Mouse (Mus musculus): ENCODE results near the gene Galnt7. TPM values are rescaled to one million over a fixed set of nuclear protein-coding genes. Genes with fewer than 3 reads are reported as not detected.

Galnt7 gene
- polyA plus RNA-seq, 1 experiment = 8.9 TPM

DNA sequence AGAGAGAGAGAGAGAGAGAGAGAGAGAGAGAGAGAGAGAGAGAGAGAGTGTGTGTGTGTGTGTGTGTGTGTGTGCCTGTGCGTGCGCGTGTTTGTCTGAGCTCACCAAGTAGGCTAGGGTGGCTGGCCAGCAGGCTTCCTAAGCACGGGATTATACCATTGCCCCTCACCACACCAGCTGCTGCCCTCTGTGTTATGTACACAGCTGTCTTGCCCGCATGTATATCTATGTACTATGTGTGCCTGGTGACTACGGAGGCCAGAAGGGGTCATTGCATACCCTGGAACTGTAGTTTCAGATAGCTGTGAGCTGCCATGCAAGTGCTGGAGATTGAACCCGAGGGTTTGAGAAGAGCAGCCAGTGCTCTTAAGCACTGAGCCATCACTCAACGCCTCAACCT, 22.7 kb downstream of the Galnt7 start:
- DNase-seq (ENCODE audit: extremely low spot score in 1 of 2, low spot score in 1 of 2) = no peak

DNA sequence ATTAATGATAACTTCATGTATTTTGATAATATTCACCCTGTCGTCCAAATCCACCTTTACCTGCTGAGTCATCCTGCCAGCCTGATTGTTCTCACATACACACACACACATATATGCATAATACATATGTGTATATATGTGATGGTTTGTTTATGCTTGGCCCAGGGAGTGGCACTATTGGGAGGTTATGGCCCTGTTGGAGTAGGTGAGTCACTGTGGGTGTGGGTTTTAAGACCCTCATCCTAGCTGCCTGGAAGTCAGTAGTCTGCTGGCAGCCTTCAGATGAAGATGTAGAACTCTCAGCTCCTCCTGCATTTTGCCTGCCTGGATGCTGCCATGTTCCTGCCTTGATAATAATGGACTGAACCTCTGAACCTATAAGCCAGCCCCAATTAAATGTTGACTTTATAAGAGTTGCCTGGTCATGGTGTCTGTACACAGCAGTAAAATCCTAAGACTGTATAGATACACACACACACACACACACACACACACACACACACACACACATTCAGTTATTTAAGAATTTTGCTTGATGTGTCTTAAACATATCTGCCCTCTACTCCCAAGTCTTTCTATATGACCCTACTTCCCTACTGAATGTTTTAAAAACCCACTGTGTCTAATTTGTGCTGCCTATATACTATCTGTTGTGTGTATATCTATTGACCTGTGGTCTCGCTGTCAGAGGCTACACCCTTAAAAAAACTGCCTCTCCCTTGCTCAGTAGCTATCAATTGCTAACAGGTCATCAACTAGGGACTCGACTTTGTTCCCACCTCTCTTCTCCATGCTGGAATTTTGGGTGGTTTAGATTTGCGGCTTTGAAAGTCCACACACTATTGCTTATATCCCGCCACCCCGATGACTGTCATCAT, 23.8 kb downstream of the Galnt7 start:
- no peak for DNase-seq (ENCODE audit: extremely low spot score in 1 of 2, low spot score in 1 of 2)

DNA sequence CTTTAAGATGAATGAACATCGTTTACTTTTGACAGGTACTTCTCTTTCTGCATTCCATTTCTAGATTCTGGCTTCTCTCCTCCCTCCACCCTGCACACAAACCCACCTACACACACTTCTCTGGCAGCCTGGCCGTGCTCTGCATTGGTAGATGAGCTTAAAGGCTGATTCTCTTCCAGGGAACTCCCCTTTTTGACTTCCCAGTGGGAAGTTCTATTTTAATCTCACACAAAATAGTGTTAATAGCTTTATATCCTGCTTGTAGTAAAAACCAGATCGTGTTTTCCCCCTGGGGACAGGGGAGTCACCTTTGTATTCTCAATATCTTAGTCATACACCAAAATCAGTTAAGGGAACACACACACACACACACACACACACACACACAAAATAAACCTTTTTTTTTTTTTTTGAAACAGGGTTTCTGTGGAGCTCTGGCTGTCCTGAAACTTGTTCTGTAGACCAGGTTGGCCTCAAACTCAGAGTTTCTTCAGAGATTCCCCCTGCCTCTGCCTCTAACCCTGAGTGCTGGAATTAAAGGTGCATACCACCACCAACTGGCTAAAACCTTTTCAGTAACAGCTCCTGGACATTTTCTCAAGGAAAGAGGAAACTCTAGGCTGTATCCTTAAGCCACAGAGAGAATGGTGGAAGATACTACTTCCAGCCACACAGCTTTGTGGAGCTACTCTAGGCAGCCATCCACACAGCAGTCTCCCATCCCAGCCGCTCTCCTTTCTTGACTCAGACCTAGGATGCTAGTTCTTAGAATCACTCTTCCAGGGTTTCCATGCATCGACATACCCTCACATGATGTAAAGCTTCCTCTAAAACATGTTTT, 24.7 kb downstream of the Galnt7 start:
- peak; percentile 44 to 61 for DNase-seq (ENCODE audit: extremely low spot score in 1 of 2, low spot score in 1 of 2)

DNA sequence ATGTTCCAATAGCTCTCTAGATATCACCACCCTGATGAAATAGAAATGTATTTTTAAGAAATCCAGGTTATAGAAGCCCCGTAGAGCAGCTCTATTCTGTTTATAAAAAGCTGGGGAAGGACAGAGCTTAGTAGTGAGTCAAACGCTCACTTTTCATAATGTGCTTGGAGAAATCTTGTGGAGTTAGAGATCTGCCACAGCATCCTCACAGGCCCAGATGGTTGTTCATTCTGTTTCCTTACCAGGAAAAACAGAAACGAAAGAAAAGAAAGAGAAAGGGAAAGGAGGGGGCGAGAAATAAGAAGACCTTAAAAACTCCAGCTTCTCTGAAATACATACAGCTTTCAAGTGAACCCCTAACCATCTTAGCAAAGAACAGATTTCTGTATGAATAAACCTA, 28.9 kb downstream of the Galnt7 start:
- peak in 1 of 2 experiments; percentile 24 for DNase-seq (ENCODE audit: extremely low spot score in 1 of 2, low spot score in 1 of 2)

DNA sequence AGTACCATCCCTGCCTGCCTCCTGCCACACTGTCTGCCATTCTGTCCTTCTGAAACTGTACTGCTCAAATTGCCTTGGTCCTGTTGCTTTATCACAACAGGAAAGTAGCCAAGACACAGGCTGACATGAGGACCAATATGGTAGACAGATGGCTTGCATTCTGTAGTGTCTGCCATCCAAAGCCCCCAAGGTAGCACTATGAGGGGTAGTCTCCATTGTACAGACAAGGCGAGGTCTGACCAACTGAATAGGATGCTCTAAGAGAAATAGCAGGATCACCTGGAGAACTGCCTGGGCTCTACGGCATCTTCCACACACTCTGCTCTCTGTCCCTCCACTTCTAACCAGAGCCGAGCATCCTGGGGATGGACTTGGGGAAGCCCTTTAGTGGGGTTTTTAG, 29.8 kb downstream of the Galnt7 start:
- no peak for DNase-seq (ENCODE audit: extremely low spot score in 1 of 2, low spot score in 1 of 2)

DNA sequence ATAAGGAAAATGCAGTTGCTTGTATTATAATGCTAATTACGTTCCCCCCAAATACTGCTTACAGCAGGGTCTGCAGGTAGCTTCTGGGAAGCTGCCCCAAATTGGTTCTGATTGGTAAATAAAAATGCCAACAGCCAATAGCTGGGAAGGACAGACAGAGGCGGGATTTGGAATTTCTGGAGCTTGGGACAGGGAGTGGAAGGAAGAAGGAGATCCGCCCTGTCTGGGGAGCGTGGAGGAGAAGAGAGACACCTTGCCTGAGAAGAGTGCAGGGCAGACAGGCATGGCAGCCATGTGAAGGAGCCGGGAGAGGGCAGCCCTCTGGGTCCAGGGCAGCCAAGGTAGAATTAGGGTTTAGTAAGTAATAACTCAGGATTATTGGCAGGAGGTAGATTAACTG, 35.9 kb downstream of the Galnt7 start:
- DNase-seq (ENCODE audit: extremely low spot score in 1 of 2, low spot score in 1 of 2) = no peak

DNA sequence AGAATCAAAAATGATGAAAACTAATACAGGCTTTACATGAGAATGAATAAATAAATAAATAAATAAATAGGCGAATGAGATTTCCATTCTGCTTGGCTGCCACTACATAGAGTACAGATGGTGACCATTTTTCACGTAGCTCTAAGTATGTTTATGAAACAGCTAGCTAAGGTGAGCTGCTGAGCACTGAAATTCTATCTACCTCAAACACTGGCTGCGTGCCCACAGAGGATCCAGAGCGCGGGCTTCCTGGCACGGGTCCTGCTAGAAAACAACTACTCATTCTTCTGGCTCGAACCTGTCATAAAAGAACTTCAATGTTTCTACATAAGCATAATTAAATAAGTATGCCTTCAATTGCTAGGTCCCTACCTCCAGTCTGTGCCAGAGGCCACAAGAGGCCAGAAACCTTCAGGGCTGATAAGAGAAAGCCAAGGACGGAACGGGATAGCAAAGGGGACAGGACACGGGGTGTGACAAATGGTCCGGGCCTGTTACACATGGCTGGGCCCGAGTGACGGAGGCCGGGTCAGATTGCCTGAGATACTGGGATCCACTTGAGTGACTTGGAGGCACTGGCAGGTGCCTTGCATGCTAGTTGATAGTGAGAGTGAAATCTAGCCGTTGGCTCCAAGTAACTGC, 37.7 kb downstream of the Galnt7 start:
- no peak for DNase-seq (ENCODE audit: extremely low spot score in 1 of 2, low spot score in 1 of 2)

DNA sequence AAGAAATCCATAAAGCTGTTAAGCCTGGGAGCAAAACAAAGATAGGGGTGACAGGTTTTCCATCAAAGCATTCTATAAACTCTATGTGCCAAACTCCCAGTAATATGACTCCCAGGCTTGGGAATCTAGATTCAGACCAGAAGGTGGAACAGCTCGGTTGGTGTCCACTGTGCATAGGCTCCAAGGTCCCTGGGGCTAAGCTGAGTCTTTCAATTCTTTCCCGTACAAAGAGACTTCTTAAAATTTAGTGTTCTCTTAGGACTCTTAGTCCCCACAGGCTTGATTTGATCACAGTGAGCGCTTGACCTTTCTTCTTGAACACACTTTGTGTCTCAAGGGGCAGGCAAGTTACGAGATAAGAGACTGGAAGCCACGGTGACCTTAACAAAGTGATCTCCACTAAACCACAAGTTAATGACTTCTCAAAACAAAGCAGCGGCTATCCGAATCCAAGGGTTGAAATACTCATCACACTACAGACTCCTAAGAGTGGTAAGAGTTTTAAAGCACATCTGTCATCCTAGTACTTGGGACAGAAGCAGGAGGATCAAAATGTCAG, 41.3 kb downstream of the Galnt7 start:
- DNase-seq (ENCODE audit: extremely low spot score in 1 of 2, low spot score in 1 of 2) = no peak

DNA sequence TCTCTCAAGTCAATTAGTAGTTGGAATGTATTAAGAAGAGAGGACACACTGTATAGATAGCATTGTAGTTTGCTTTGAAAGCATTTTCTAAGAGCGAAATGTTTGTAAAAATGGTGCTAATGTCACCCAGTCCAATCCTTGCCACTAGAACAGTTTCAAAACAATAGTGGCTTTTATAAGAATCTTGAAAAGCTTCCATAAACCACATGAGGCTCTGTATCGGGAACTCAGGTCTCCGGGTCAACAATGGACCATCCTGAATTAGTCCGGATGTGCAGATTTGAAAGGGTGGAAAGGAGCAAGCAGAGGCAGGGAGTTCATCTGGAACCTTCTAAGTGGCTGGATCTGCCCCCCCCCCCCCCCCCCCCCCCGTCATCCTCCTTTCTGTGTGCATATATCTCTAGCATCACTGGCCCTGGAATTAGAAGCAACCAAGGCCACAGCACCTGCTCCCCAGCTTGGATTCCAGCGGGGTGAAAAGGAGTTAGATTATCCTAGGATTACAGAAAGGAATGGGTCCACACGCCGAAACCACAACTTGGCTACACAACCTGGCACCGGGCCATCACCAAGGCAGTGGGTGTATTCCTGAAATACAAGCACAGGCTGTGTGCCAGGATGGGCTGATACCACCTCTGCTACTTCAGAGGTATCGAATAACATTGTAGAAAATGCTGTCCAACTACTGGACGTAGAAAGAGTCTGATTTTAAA, 42.0 kb downstream of the Galnt7 start:
- DNase-seq (ENCODE audit: extremely low spot score in 1 of 2, low spot score in 1 of 2) = peak in 1 of 2 experiments; percentile 68

DNA sequence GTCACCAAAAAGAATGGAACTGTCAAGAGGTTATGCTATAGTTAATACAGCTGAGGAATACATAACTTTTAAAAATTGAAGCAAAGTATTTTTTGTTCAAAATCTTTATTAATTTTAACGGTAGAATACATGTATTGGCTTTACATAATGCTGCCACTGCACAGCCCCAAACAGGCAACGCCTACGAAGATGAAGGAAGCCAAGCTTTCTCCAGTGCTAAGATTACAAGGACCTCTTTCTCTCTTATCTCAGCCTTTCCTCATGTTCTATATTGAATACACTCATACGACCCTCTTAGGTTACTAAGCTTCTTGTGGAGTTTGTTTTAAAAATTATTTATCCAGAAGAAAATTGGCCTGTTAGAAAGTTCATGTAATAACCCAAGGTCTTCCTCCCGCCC, 50.3 kb downstream of the Galnt7 start:
- DNase-seq (ENCODE audit: extremely low spot score in 1 of 2, low spot score in 1 of 2) = no peak

DNA sequence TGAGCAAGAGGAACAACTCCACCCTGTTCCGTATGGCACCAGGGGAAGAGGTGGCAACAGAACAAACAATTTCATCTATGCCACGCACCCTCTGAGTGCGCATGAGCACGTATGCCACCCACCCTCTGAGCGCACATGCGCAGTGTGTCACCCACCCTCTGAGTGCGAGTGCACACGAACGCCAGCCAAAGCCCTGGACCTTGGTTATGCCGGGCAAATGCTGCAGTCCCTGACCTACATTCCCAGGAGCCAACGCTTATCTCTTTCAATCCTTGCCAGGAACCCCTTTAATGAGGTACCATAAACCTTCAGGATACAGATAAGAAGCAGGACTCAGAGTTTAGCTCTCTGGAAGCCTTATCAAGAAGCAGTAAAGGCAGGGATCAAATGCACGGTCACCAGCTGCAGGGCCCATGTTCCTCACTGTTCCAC, 50.8 kb downstream of the Galnt7 start:
- DNase-seq (ENCODE audit: extremely low spot score in 1 of 2, low spot score in 1 of 2) = no peak

DNA sequence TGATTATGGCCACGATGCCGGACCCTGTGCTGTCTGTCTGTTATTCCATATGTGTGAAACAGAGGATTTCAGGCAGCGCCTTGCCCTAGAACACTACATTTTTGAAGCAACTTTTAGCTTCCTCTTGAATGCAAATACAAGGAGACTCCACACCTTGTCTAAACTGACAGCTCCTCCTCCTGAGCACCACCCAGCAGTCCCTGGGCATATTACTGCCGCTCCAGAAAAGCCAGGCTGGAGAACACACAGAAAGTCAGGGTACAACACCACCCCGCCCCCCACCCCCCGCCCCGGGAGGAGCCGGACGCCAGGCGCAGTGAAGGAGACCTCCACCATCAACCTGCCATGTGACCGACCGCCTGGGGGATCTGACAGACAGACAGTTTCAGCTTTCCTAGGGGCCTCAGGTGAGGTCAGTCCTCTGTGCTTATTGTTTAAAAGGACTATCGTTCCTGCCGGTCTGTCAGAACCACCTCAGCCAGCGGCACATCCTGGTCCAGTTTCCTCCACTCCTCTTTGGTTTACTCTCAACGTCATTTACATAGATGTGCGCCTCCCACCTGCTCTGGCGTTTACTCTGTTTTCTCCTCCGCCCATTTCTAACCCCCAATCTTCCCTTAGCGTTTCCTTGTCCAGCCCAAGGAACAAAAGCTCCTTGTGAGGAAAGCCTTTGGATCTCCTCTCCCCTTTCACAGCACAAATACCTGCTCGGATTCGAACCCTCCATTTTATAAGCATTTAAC, 52.8 kb downstream of the Galnt7 start:
- no peak for DNase-seq (ENCODE audit: extremely low spot score in 1 of 2, low spot score in 1 of 2)

DNA sequence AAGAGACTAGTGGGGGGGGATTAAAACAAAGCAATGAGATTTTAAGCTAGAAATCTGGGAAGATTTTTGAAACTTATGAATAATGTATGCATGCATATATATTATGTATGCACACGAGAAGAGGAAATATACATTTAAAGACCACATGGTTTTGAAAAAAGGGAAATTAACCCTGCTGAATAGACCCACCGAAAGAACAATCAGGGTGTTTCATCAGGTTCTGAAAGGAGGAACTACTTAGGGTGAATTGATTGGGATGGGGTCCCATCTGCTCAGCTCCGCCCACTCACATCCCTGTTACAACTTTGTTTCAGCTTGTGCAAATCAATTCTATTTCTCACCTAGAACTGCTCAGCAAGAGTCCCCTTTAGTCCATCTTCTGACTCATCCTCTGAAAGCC, 57.0 kb downstream of the Galnt7 start:
- DNase-seq (ENCODE audit: extremely low spot score in 1 of 2, low spot score in 1 of 2) = no peak

DNA sequence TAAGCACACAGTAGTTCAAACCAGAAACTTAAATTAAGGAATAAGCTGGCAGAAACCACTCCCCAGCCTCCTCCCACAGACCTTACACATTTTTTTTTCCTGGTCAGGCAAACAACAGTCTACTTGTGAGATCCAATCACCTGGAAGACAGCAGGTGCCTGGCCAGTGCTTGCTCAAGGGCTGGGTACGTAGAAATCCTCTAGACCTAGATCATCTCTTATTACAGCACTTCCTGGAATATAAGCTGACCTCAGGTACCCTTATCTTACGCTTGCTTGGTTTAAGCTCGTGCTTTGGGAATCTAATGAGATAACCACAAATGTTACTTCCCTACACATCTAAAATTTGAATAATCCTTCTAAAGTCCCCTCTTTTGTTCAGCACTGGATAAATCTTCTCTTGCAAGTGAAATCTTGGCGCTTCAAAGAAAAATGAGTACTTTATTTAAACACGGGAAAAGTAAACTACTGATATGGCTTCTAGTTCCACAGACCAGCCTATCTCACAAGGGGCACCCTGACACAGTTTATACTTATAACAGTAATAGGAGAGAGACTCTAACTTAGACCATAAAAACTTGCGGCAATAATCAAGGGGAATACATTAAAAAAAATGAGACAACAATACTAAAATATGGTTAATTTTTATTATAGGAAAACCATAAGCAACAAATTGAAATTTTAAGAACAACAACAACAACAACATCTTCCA, 58.5 kb downstream of the Galnt7 start:
- DNase-seq (ENCODE audit: extremely low spot score in 1 of 2, low spot score in 1 of 2) = no peak

DNA sequence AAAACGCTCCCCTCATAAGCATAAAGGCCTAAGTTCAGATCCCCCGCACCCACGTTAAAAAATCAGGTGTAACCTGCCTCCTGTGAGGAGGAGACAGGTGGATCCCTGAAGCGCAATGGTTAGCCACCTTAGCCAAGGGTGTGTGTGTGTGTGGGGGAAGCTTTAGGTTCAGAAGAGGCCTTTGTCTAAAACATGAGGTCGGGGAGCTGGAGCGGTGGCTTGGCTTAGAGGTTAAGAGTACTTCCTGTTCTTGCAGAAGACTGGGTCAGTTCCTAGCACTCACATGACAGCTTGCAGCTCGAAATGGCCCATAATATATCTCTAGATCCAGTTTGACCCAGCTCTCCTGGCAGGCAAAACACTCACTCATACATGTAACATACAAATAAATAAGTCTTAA, 60.2 kb downstream of the Galnt7 start:
- DNase-seq (ENCODE audit: extremely low spot score in 1 of 2, low spot score in 1 of 2) = no peak

DNA sequence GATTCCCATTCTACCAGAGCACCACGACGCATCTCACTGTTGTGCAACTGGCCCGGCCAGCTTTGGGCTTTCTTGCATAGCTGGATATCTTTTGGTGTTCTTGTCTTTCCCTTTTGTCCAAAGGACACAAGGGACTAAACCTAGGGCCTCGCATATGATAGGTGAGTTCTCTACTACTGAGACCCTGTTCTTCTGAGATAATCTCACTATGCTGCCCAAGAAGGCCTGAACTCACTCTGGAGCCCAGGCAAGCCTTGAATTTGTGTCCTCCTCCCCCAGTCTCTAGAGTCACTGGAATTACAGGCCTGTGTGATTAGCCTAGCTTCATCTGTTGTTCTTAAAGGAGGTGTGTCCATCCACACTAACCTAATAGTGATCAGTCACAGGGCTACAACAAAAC, 61.2 kb downstream of the Galnt7 start:
- no peak for DNase-seq (ENCODE audit: extremely low spot score in 1 of 2, low spot score in 1 of 2)

DNA sequence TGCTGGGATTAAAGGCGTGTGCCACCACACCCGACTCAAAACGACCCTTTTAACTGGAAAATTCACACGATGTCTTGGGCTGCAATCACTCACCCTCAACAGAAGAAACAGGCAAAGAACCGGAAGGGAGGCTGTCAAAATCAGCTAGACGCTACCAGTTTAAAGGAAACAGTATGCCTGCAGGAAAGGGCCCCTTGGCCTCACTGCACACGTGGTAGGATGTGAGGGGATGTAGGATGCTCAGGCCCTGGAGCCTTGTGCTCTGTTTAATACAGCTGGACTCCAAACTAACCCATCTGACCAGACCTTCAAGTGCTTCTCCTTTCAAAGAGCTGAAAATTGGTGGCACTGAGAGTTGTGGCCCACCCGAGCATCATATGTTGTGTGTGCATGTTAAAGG, 62.8 kb downstream of the Galnt7 start:
- no peak for DNase-seq (ENCODE audit: extremely low spot score in 1 of 2, low spot score in 1 of 2)

DNA sequence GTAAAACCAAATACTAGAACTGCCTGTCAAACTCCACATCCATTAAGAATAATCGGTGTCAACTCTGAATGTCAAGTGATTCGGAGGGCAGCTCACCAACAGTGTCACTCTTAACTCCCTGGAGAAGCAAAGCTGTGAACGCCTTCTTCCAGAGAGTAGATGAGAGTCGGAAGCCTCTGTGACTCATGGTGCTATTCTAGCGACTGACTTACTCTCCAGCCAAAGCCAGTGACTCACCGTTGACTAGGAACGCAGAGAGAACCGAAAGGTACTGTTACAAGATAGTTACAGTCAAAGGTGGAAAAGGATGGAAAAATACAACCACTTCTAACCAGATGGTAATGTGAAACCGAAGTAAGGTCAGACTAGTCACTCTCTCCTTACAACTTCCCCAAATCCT, 63.7 kb downstream of the Galnt7 start:
- peak; percentile 42 to 79 for DNase-seq (ENCODE audit: extremely low spot score in 1 of 2, low spot score in 1 of 2)

DNA sequence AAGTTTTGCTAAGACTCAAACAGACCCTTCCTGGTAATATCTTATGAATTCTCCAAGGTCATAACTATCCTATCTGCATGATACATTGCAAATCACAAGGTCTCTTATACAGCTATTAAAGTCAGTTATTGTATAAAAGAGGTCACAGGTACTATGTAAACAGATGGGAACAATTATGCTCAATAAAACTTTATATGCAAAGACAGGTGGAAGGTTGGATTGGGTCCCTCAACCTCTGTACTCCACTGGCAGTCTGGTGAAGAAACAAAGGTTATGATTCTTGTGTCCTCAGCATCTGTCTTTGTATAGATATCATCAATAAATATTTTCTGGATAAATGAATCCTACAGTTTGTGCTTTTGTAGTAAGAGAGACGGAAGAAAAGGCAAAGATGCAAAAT, 64.2 kb downstream of the Galnt7 start:
- DNase-seq (ENCODE audit: extremely low spot score in 1 of 2, low spot score in 1 of 2) = no peak
